Mouse (Mus musculus): ENCODE results near the gene Pom121l2.

The Pom121l2 gene

GRCm38 (mm10) chr13:22015479-22016450 lies 34.8 kb downstream of the Pom121l2 start:
- no peak for DNase-seq (ENCODE audit: extremely low read depth, low read depth)

GRCm38 (mm10) chr13:22019934-22020835 lies 39.2 kb downstream of the Pom121l2 start:
- DNase-seq (ENCODE audit: extremely low read depth, low read depth) = no peak

GRCm38 (mm10) chr13:22020901-22021339 lies 39.9 kb downstream of the Pom121l2 start:
- peak; percentile 80 for DNase-seq (ENCODE audit: extremely low read depth, low read depth)

GRCm38 (mm10) chr13:22021581-22021980 lies 40.6 kb downstream of the Pom121l2 start:
- no peak for DNase-seq (ENCODE audit: extremely low read depth, low read depth)

- DNase-seq (ENCODE audit: extremely low read depth, low read depth) = peak; percentile 83
Observed at GRCm38 (mm10) chr13:22022241-22022640, 41.2 kb downstream of the Pom121l2 start.

- no peak for DNase-seq (ENCODE audit: extremely low read depth, low read depth)
Observed at GRCm38 (mm10) chr13:22026058-22027031, 45.4 kb downstream of the Pom121l2 start.

- peak; percentile 86 for DNase-seq (ENCODE audit: extremely low read depth, low read depth)
Observed at GRCm38 (mm10) chr13:22028673-22029460, 47.9 kb downstream of the Pom121l2 start.

GRCm38 (mm10) chr13:22029928-22030327 lies 48.9 kb downstream of the Pom121l2 start:
- peak; percentile 80 for DNase-seq (ENCODE audit: extremely low read depth, low read depth)

GRCm38 (mm10) chr13:22030493-22030892 lies 49.5 kb downstream of the Pom121l2 start:
- DNase-seq (ENCODE audit: extremely low read depth, low read depth) = no peak

GRCm38 (mm10) chr13:22033741-22034442 lies 52.9 kb downstream of the Pom121l2 start:
- no peak for DNase-seq (ENCODE audit: extremely low read depth, low read depth)

GRCm38 (mm10) chr13:22034443-22035266 lies 53.7 kb downstream of the Pom121l2 start:
- DNase-seq (ENCODE audit: extremely low read depth, low read depth) = no peak

- peak; percentile 99 for DNase-seq (ENCODE audit: extremely low read depth, low read depth)
Observed at GRCm38 (mm10) chr13:22035267-22036148, 54.5 kb downstream of the Pom121l2 start, which contains the start of the genes Hist1h2ah and Hist1h2bk. TSS of gene Hist1h2ah (minus strand) at chr13:22035568. TSS of gene Hist1h2bk (plus strand) at chr13:22035870.

- DNase-seq (ENCODE audit: extremely low read depth, low read depth) = peak; percentile 70
Observed at GRCm38 (mm10) chr13:22036149-22036956, 55.4 kb downstream of the Pom121l2 start.

- no peak for DNase-seq (ENCODE audit: extremely low read depth, low read depth)
Observed at GRCm38 (mm10) chr13:22036986-22037385, 56.0 kb downstream of the Pom121l2 start.

- DNase-seq (ENCODE audit: extremely low read depth, low read depth) = no peak
Observed at GRCm38 (mm10) chr13:22037415-22037814, 56.4 kb downstream of the Pom121l2 start.
